Mouse (Mus musculus): ENCODE measurements at regions not wholly inside any gene's neighbourhood (a gene's known extent, or its start where the extent isn't known, plus 50 kb on each side); places are given as distances from the start of the nearest gene placed in this dataset.

DNA sequence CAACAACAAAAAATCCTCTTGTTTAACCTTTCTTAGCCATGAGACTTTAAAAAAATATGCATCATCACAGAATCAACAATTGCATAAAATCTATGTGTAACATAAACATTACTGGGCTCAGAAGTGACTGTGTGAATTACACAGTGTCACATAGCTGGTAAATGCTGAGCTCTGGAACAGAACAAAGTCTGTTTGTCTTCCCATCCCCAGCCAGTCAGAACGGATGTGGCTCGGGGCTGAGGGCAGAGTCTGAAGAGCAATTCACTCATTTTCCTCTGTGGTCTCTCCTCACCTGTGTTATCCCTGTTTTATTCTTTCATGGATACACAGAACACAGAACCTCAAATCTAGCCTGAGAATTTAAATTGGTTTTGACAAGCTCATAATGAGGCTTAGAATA lies 261.0 kb upstream of the Sp4 start:
- H3K27ac ChIP-seq (ENCODE audit: control insufficient read depth, low read depth, low read length): no peak overlapping the region
- no peak overlapping the region for H3K9ac ChIP-seq (ENCODE audit: control insufficient read depth, low read depth, low read length, poor library complexity, severe bottlenecking)
- TF ChIP-seq USF1 (IDR thresholded peaks at IDR 0.05; ENCODE audit: low read depth, low read length) (no peak), CHD2 (IDR thresholded peaks at IDR 0.05; ENCODE audit: low read length) (no peak), UBTF (IDR thresholded peaks at IDR 0.05; ENCODE audit: borderline replicate concordance, insufficient read depth, low read depth, low read length) (no peak), MEF2A (IDR thresholded peaks at IDR 0.05; ENCODE audit: extremely low read depth, insufficient replicate concordance, low read depth, low read length, poor library complexity, severe bottlenecking) (no peak), JUND (IDR thresholded peaks at IDR 0.05; ENCODE audit: low read depth, low read length) (no peak), POLR2AphosphoS5 (IDR thresholded peaks at IDR 0.05; ENCODE audit: borderline replicate concordance, low read depth, low read length) (no peak), GABPA (IDR thresholded peaks at IDR 0.05; ENCODE audit: low read depth, low read length) (no peak), MXI1 (IDR thresholded peaks at IDR 0.05; ENCODE audit: low read depth, low read length) (no peak), TCF12 (IDR thresholded peaks at IDR 0.05; ENCODE audit: low read depth, low read length) (no peak), TAL1 (IDR thresholded peaks at IDR 0.05; ENCODE audit: low read length) (no peak)
- H3K36me3 ChIP-seq (ENCODE audit: control insufficient read depth in 1 of 2, insufficient read depth in 2 of 2, low read length in 2 of 2): no peaks in the 10 kb centered on the region
- no peaks in the 10 kb centered on the region for H3K27me3 ChIP-seq (ENCODE audit: control insufficient read depth in 1 of 2, insufficient read depth in 2 of 2, low read length in 2 of 2)
- H3K9me3 ChIP-seq (replicated peaks; ENCODE audit: insufficient read depth, low read length): no peaks in the 10 kb centered on the region
- H3K4me3 ChIP-seq (ENCODE audit: control insufficient read depth in 1 of 2, insufficient read depth in 1 of 2, low read depth in 2 of 2, low read length in 2 of 2): no peak overlapping the region
- no peak for DNase-seq (ENCODE audit: low read depth, low spot score)
- H3K79me2 ChIP-seq (ENCODE audit: control insufficient read depth, insufficient read depth, low read length, poor library complexity): no peaks in the 10 kb centered on the region
- no peaks in the 10 kb centered on the region for H3K4me1 ChIP-seq (ENCODE audit: control insufficient read depth in 1 of 2, insufficient read depth in 2 of 2, low read length in 2 of 2)

GRCm38 (mm10) chr12:118549071-118549470 lies 247.8 kb upstream of the Sp4 start:
- no peak overlapping the region for H3K4me3 ChIP-seq (ENCODE audit: control insufficient read depth in 1 of 2, insufficient read depth in 1 of 2, low read depth in 2 of 2, low read length in 2 of 2)
- no peaks in the 10 kb centered on the region for H3K4me1 ChIP-seq (ENCODE audit: control insufficient read depth in 1 of 2, insufficient read depth in 2 of 2, low read length in 2 of 2)
- H3K27ac ChIP-seq (ENCODE audit: control insufficient read depth, low read depth, low read length): no peak overlapping the region
- H3K9ac ChIP-seq (ENCODE audit: control insufficient read depth, low read depth, low read length, poor library complexity, severe bottlenecking): no peak overlapping the region
- H3K9me3 ChIP-seq (replicated peaks; ENCODE audit: insufficient read depth, low read length): no peaks in the 10 kb centered on the region
- no peak for DNase-seq (ENCODE audit: low read depth, low spot score)
- TF ChIP-seq RAD21 (IDR thresholded peaks at IDR 0.05; ENCODE audit: low read depth, low read length) (no peak), TBP (IDR thresholded peaks at IDR 0.05; ENCODE audit: low read depth, low read length) (no peak), MAFK (IDR thresholded peaks at IDR 0.05; ENCODE audit: borderline replicate concordance, low read depth, low read length) (no peak), E2F4 (IDR thresholded peaks at IDR 0.05; ENCODE audit: borderline replicate concordance, low read depth, low read length) (no peak)
- H3K79me2 ChIP-seq (ENCODE audit: control insufficient read depth, insufficient read depth, low read length, poor library complexity): no peaks in the 10 kb centered on the region
- no peaks in the 10 kb centered on the region for H3K36me3 ChIP-seq (ENCODE audit: control insufficient read depth in 1 of 2, insufficient read depth in 2 of 2, low read length in 2 of 2)
- no peaks in the 10 kb centered on the region for H3K27me3 ChIP-seq (ENCODE audit: control insufficient read depth in 1 of 2, insufficient read depth in 2 of 2, low read length in 2 of 2)

- DNase-seq (ENCODE audit: low read depth, low spot score): no peak
- Histone ChIP-seq H3K4me3 (ENCODE audit: control insufficient read depth in 1 of 2, insufficient read depth in 1 of 2, low read depth in 2 of 2, low read length in 2 of 2) (no peak overlapping the region), H3K27me3 (ENCODE audit: control insufficient read depth in 1 of 2, insufficient read depth in 2 of 2, low read length in 2 of 2) (no peaks in the 10 kb centered on the region), H3K36me3 (ENCODE audit: control insufficient read depth in 1 of 2, insufficient read depth in 2 of 2, low read length in 2 of 2) (no peaks in the 10 kb centered on the region), H3K27ac (ENCODE audit: control insufficient read depth, low read depth, low read length) (no peak overlapping the region), H3K9me3 (replicated peaks; ENCODE audit: insufficient read depth, low read length) (no peaks in the 10 kb centered on the region), H3K79me2 (ENCODE audit: control insufficient read depth, insufficient read depth, low read length, poor library complexity) (no peaks in the 10 kb centered on the region), H3K4me1 (ENCODE audit: control insufficient read depth in 1 of 2, insufficient read depth in 2 of 2, low read length in 2 of 2) (no peaks in the 10 kb centered on the region), H3K9ac (ENCODE audit: control insufficient read depth, low read depth, low read length, poor library complexity, severe bottlenecking) (no peak overlapping the region)
- no peak for TF ChIP-seq NRF1 (IDR thresholded peaks at IDR 0.05; ENCODE audit: insufficient read depth, low read depth, low read length, poor library complexity, severe bottlenecking)
- no peak for TF ChIP-seq RAD21 (IDR thresholded peaks at IDR 0.05; ENCODE audit: low read depth, low read length)
- no peak for TF ChIP-seq EP300 (IDR thresholded peaks at IDR 0.05; ENCODE audit: low read depth in 1 of 2, low read length in 2 of 2)
- TF ChIP-seq CTCF (IDR thresholded peaks at IDR 0.05 in 2 of 3, conservative IDR thresholded peaks at IDR 0.05 in 1 of 3; ENCODE audit: control insufficient read depth in 1 of 3, insufficient read depth in 1 of 3, low read depth in 2 of 3, low read length in 3 of 3, poor library complexity in 1 of 3, severe bottlenecking in 1 of 3): no peak
- TF ChIP-seq JUND (IDR thresholded peaks at IDR 0.05; ENCODE audit: low read depth, low read length): no peak
- TF ChIP-seq BHLHE40 (IDR thresholded peaks at IDR 0.05; ENCODE audit: borderline replicate concordance, low read depth, low read length): no peak
- no peak for TF ChIP-seq GATA1 (IDR thresholded peaks at IDR 0.05; ENCODE audit: low read depth, low read length)
- no peak for TF ChIP-seq TBP (IDR thresholded peaks at IDR 0.05; ENCODE audit: low read depth, low read length)
- TF ChIP-seq TAL1 (IDR thresholded peaks at IDR 0.05; ENCODE audit: low read length): no peak
- no peak for TF ChIP-seq ELF1 (IDR thresholded peaks at IDR 0.05; ENCODE audit: low read depth, low read length)
- no peak for TF ChIP-seq CHD2 (IDR thresholded peaks at IDR 0.05; ENCODE audit: low read length)
- no peak for TF ChIP-seq ETS1 (IDR thresholded peaks at IDR 0.05; ENCODE audit: low read depth, low read length)
- no peak for TF ChIP-seq MXI1 (IDR thresholded peaks at IDR 0.05; ENCODE audit: low read depth, low read length)
- TF ChIP-seq UBTF (IDR thresholded peaks at IDR 0.05; ENCODE audit: borderline replicate concordance, insufficient read depth, low read depth, low read length): no peak
Observed at GRCm38 (mm10) chr12:118540336-118540735, 239.1 kb upstream of the Sp4 start.
